ENCODE assay signal across 8 mouse cellular contexts in genomic region chr9:92541977-92542561, GRCm38 (mm10). TPM values are rescaled to one million over a fixed set of nuclear protein-coding genes. Genes with fewer than 3 reads are reported as not detected.
DNase-seq lines count a peak whose midpoint lies in the region; ATAC-seq and TF ChIP-seq lines count a peak whose summit lies in the region.

Plod2 (plus strand) TSS chr9:92542223.

- H3K4me1 ChIP-seq in embryonic facial prominence, embryonic 14.5 days (ENCODE audit: control insufficient read depth, insufficient read depth, low read length) = peaks cover 40% of the 10 kb centered on the region
- H3K4me1 ChIP-seq in liver, embryonic 14.5 days (replicated peaks; ENCODE audit: control insufficient read depth in 2 of 2, insufficient read depth in 2 of 2, low read length in 1 of 2) = no peaks in the 10 kb centered on the region; a peak in 1 of 4 replicates
- H3K4me1 ChIP-seq in stomach, embryonic 16.5 days (ENCODE audit: control insufficient read depth, insufficient read depth, low read length) = peaks cover 30% of the 10 kb centered on the region

- peaks cover 28% of the 10 kb centered on the region for H3K79me3 ChIP-seq in C2C12 (ENCODE audit: low read depth)

- peak; percentile 92 for ATAC-seq in embryonic facial prominence, embryonic 14.5 days (ENCODE audit: low read depth)
- peak; percentile 77 for ATAC-seq in liver, embryonic 14.5 days (ENCODE audit: insufficient read depth)
- ATAC-seq in stomach, embryonic 16.5 days (ENCODE audit: insufficient read depth, low FRiP score) = peak; percentile 96

- TF ChIP-seq CTCF in C2C12 (IDR thresholded peaks at IDR 0.05; ENCODE audit: control insufficient read depth, insufficient read depth, insufficient read length) = no peak
- TF ChIP-seq CTCF in liver, embryonic 14.5 days (IDR thresholded peaks at IDR 0.05; ENCODE audit: low read depth) = no peak

- peak within 1 kb of the TSS; percentile 89 for H3K27ac ChIP-seq in embryonic facial prominence, embryonic 14.5 days (replicated peaks; ENCODE audit: low read depth, low read length)
- no peak within 1 kb of the TSS for H3K27ac ChIP-seq in liver, embryonic 14.5 days
- peak within 1 kb of the TSS; percentile 90 for H3K27ac ChIP-seq in stomach, embryonic 16.5 days (ENCODE audit: low read length)

- peak within 1 kb of the TSS; percentile 79 for H3ac ChIP-seq in C2C12 (ENCODE audit: control insufficient read depth, insufficient read length, low read depth)

- TF ChIP-seq EP300 in liver, embryonic 14.5 days (IDR thresholded peaks at IDR 0.05; ENCODE audit: low read depth) = no peak

- under 1% methylated on average over 26 of the region's 67 CpGs for WGBS in embryonic facial prominence, embryonic 14.5 days
- under 1% methylated on average over 64 of the region's 67 CpGs for WGBS in liver, embryonic 14.5 days (ENCODE audit: insufficient replicate concordance)
- under 1% methylated on average over 67 of the region's 67 CpGs for WGBS in stomach, embryonic 16.5 days

- peaks cover 59% of the 10 kb centered on the region for H3K79me2 ChIP-seq in C2C12 (ENCODE audit: control insufficient read depth, insufficient read depth)

- peak; percentile 90 to 92 for DNase-seq in adrenal gland, postnatal 36 days
- DNase-seq in embryonic facial prominence, embryonic 14.5 days (ENCODE audit: low spot score) = peak; percentile 92
- DNase-seq in heart, adult 9 months (ENCODE audit: low spot score in 2 of 2) = peak; percentile 74 to 79
- peak; percentile 53 to 71 for DNase-seq in kidney, adult 8-10 months
- no peak for DNase-seq in liver, embryonic 14.5 days (ENCODE audit: low read depth in 3 of 3, low spot score in 3 of 3)
- DNase-seq in natural killer cell, adult 2 months (ENCODE audit: low spot score in 2 of 2) = peak; percentile 21 to 31

- H3K36me3 ChIP-seq in C2C12 (ENCODE audit: control insufficient read depth, insufficient read depth) = no peaks in the 10 kb centered on the region
- no peaks in the 10 kb centered on the region for H3K36me3 ChIP-seq in embryonic facial prominence, embryonic 14.5 days (ENCODE audit: control insufficient read depth, insufficient read depth, low read length)
- H3K36me3 ChIP-seq in liver, embryonic 14.5 days (replicated peaks; ENCODE audit: control insufficient read depth, insufficient read depth, low read depth) = no peaks in the 10 kb centered on the region
- 0 out of 2 replicates have a peak, but pooled peaks cover 3% of the 10 kb centered on the region for H3K36me3 ChIP-seq in stomach, embryonic 16.5 days (ENCODE audit: control insufficient read depth, insufficient read depth, low read length)

- peak within 1 kb of the TSS; percentile 91 for H3K9ac ChIP-seq in embryonic facial prominence, embryonic 14.5 days (ENCODE audit: low read depth, low read length)
- H3K9ac ChIP-seq in liver, embryonic 14.5 days (replicated peaks) = no peak within 1 kb of the TSS
- H3K9ac ChIP-seq in stomach, embryonic 16.5 days (ENCODE audit: low read length) = peak within 1 kb of the TSS; percentile 82

- no peaks in the 10 kb centered on the region for H3K27me3 ChIP-seq in C2C12 (ENCODE audit: control insufficient read depth, insufficient read depth, insufficient read length)
- no peaks in the 10 kb centered on the region for H3K27me3 ChIP-seq in embryonic facial prominence, embryonic 14.5 days (replicated peaks; ENCODE audit: control insufficient read depth, insufficient read depth, low read length)
- H3K27me3 ChIP-seq in liver, embryonic 14.5 days (ENCODE audit: control insufficient read depth, insufficient read depth, low read length) = peaks cover 5% of the 10 kb centered on the region
- no peaks in the 10 kb centered on the region for H3K27me3 ChIP-seq in stomach, embryonic 16.5 days (ENCODE audit: control insufficient read depth, insufficient read depth, low read length)

- H3K9me3 ChIP-seq in embryonic facial prominence, embryonic 14.5 days (ENCODE audit: control insufficient read depth, low read length) = no peaks in the 10 kb centered on the region
- no peaks in the 10 kb centered on the region for H3K9me3 ChIP-seq in liver, embryonic 14.5 days (ENCODE audit: control insufficient read depth, low read length)
- no peaks in the 10 kb centered on the region for H3K9me3 ChIP-seq in stomach, embryonic 16.5 days (replicated peaks; ENCODE audit: control insufficient read depth, low read length)

- peak within 1 kb of the TSS; percentile 71 for H3K4me2 ChIP-seq in embryonic facial prominence, embryonic 14.5 days (ENCODE audit: low read depth, low read length)
- peak within 1 kb of the TSS; percentile 70 for H3K4me2 ChIP-seq in liver, embryonic 14.5 days (ENCODE audit: low read depth)
- H3K4me2 ChIP-seq in stomach, embryonic 16.5 days (ENCODE audit: low read depth, low read length) = peak within 1 kb of the TSS; percentile 53

- H3K4me3 ChIP-seq in C2C12 (ENCODE audit: insufficient read depth, poor library complexity, severe bottlenecking) = peak within 1 kb of the TSS; percentile 50
- H3K4me3 ChIP-seq in embryonic facial prominence, embryonic 14.5 days (ENCODE audit: low read depth, low read length) = peak within 1 kb of the TSS; percentile 84
- peak within 1 kb of the TSS; percentile 47 to 54 for H3K4me3 ChIP-seq in liver, embryonic 14.5 days (ENCODE audit: insufficient read depth in 1 of 2, low read depth in 2 of 2, low read length in 2 of 2)
- H3K4me3 ChIP-seq in stomach, embryonic 16.5 days (replicated peaks; ENCODE audit: low read length) = peak within 1 kb of the TSS; percentile 82

TF ChIP-seq in C2C12, 6 proteins besides CTCF, POLR2A, EP300 and RAD21:
- TF ChIP-seq CEBPB (IDR thresholded peaks at IDR 0.05; ENCODE audit: low read depth) = no peak
- no peak for TF ChIP-seq MYOD1 (IDR thresholded peaks at IDR 0.05; ENCODE audit: control insufficient read depth, insufficient read length, low read depth)
- TF ChIP-seq USF1 (IDR thresholded peaks at IDR 0.05; ENCODE audit: low read depth) = no peak
- no peak for TF ChIP-seq MAX (IDR thresholded peaks at IDR 0.05)
- no peak for TF ChIP-seq MYOG (IDR thresholded peaks at IDR 0.05; ENCODE audit: control insufficient read depth, extremely low read depth, insufficient read length)
- TF ChIP-seq FOSL1 (IDR thresholded peaks at IDR 0.05; ENCODE audit: insufficient read depth, low read length, poor library complexity, severe bottlenecking) = no peak

RNA-seq across cellular contexts. Expression of gene Plod2, which starts in this region (rescaled TPM):
- polyA plus RNA-seq in C2C12 (2012; fragmentation: generic; extraction: Trizol) = 14.8 TPM
- total RNA-seq in adrenal gland, postnatal 36 days (2021) = 100 to 1,000 TPM; 183 to 292 TPM
- polyA plus RNA-seq in embryonic facial prominence, embryonic 14.5 days (2014; fragmentation: Nextera tagmentation; extraction: Ambion mirVana) = 66.7 and 68.6 TPM in 2 replicates
- 0.98 and 1.7 TPM in 2 replicates for polyA plus RNA-seq in liver, embryonic 14.5 days (2012; rRNA removed)
- polyA plus RNA-seq in liver, embryonic 14.5 days (2014; fragmentation: Nextera tagmentation; extraction: Ambion mirVana) = 1.8 and 2.1 TPM in 2 replicates
- 39.5 and 43.2 TPM in 2 replicates for polyA plus RNA-seq in stomach, embryonic 16.5 days (2015; fragmentation: Nextera tagmentation; extraction: Ambion mirVana)

Comparison
In these comparisons a context has a peak if more than half of its experiments do, and no peak if none do; other contexts are left out.
1. DNase-seq: peak in adrenal gland, postnatal 36 days (2 of 2), embryonic facial prominence, embryonic 14.5 days (single experiment), heart, adult 9 months (2 of 2), kidney, adult 8-10 months (2 of 2) and natural killer cell, adult 2 months (2 of 2); none in liver, embryonic 14.5 days (0 of 3).
2. Peak in every context shown above with its lines, with median percentiles within 50 percentile points of each other: H3K4me3 ChIP-seq, ATAC-seq and H3K4me2 ChIP-seq.